Mouse (Mus musculus) embryonic facial prominence, embryonic 11.5 days (tissue): ENCODE data around the gene Slc27a4. TPM values are rescaled to one million over a fixed set of nuclear protein-coding genes. Genes with fewer than 3 reads are reported as not detected.
"Not testable (repeated sequence)": the region's sequence is repeated elsewhere in the genome, so short reads cannot be mapped to it uniquely, and the experiment has no call there.

Experiments
- ATAC-seq: fragments of 200-750 bp; cut with Nextera tagmentation; replicated peaks from 2 replicates; pipeline ENCODE4 v1.8.0; 2017; ENCODE audit warnings: low read depth; ENCODE audit not compliant: insufficient number of reproducible peaks, low FRiP score, low TSS enrichment
- DNase-seq: peaks from one replicate; pipeline ENCODE4 v3.0.0-alpha.2; 2015; ENCODE audit warnings: low spot score
- H3K27ac ChIP-seq: fragments of 300-500 bp; sonication (generic); replicated peaks from 2 replicates; pipeline ENCODE4 v1.5.1; 2014; ENCODE audit warnings: mild to moderate bottlenecking, low read depth, low read length, control low read depth
- H3K27me3 ChIP-seq: fragments of 300-500 bp; sonication (generic); 2 replicates; pipeline ENCODE4 v1.6.1; 2014; ENCODE audit warnings: mild to moderate bottlenecking, low read length, moderate library complexity, mixed read lengths; ENCODE audit not compliant: control insufficient read depth, insufficient read depth
- H3K36me3 ChIP-seq: fragments of 300-500 bp; sonication (generic); replicated peaks from 2 replicates; pipeline ENCODE4 v1.6.1; 2014; ENCODE audit warnings: low read depth, mild to moderate bottlenecking, low read length, moderate library complexity, mixed read lengths; ENCODE audit not compliant: control insufficient read depth, insufficient read depth
- H3K4me1 ChIP-seq: fragments of 300-500 bp; sonication (generic); 2 replicates; pipeline ENCODE4 v1.6.1; 2014; ENCODE audit warnings: low read length, mixed read lengths; ENCODE audit not compliant: control insufficient read depth, insufficient read depth
- H3K4me2 ChIP-seq: fragments of 300-500 bp; sonication (generic); 2 replicates; pipeline ENCODE4 v1.6.1; 2014; ENCODE audit warnings: low read depth, mild to moderate bottlenecking, control low read depth, low read length, moderate library complexity
- H3K4me3 ChIP-seq: fragments of 300-500 bp; sonication (generic); 2 replicates; pipeline ENCODE4 v1.5.1; 2014; ENCODE audit warnings: low read depth, low read length, control low read depth
- H3K9ac ChIP-seq: fragments of 300-500 bp; sonication (generic); replicated peaks from 2 replicates; pipeline ENCODE4 v1.6.1; 2014; ENCODE audit warnings: mild to moderate bottlenecking, control low read depth, low read length
- H3K9me3 ChIP-seq: fragments of 300-500 bp; sonication (generic); replicated peaks from 2 replicates; pipeline ENCODE4 v1.6.1; 2016; ENCODE audit warnings: mild to moderate bottlenecking, low read length, inconsistent platforms, mixed read lengths; ENCODE audit not compliant: control insufficient read depth
- WGBS: fragments of 180-500 bp; shearing (Covaris S2); extraction: QIAGEN DNeasy Blood & Tissue Kit; methylation state at CpG from one replicate; pipeline ENCODE4 v1.1.7; 2014; 5-methylcytosine and 5-hydroxymethylcytosine counted together
- polyA plus RNA-seq: library from polyadenylated mRNA; unstranded; fragments of >200 nt; fragmentation: Nextera tagmentation; extraction: Ambion mirVana; gene quantifications from 2 replicates; pipeline ENCODE4 v1.2.1, GENCODE M21; 2014

Gene Slc27a4
- polyA plus RNA-seq, 1 experiment from 2014 or later: 11.0 TPM

DNA sequence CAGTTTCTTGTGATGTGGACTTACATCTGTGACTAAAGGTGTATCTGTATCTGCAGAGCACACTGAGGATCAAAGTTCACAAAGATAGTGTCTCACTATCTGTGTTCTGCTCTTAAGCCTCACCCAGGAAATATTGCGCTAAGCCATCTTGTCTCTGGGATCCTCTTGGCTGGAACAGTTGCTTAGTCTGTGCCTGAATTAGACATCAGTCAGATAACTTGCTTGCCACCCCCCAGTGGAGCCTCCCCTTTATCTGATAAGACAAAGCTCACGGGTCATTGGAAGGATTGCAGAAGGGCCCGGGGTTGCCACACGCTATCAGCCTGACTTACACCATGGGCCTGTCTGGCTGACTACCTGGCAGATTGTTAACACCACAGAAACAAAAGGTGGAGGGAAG, 29.1 kb upstream of the Slc27a4 start:
- DNase-seq (no peak), ATAC-seq (no peak)
- Histone ChIP-seq H3K27ac (no peak overlapping the region), H3K9me3 (no peaks in the 10 kb centered on the region), H3K4me1 (no peaks in the 10 kb centered on the region), H3K9ac (no peak overlapping the region), H3K27me3 (no peaks in the 10 kb centered on the region), H3K4me3 (no peak overlapping the region), H3K36me3 (peaks cover 8% of the 10 kb centered on the region), H3K4me2 (no peak overlapping the region)
- 97% methylated on average over 4 of the region's 4 CpGs for WGBS

GRCm38 (mm10) chr2:29781256-29781655, 21.2 kb upstream of the Slc27a4 start:
- WGBS: 94% methylated on average over 2 of the region's 2 CpGs
- H3K4me1 ChIP-seq, DNase-seq, H3K9ac ChIP-seq, H3K27ac ChIP-seq, H3K4me2 ChIP-seq, ATAC-seq, H3K4me3 ChIP-seq, H3K27me3 ChIP-seq, H3K9me3 ChIP-seq: not testable (repeated sequence)
- H3K36me3 ChIP-seq: peaks cover 36% of the 10 kb centered on the region

GRCm38 (mm10) chr2:29784290-29784689, 18.1 kb upstream of the Slc27a4 start:
- no peak for ATAC-seq
- H3K27ac ChIP-seq: no peak overlapping the region
- no peak overlapping the region for H3K9ac ChIP-seq
- peaks cover 26% of the 10 kb centered on the region for H3K36me3 ChIP-seq
- 68% methylated on average over 4 of the region's 4 CpGs for WGBS
- H3K4me1 ChIP-seq: no peaks in the 10 kb centered on the region; the same call in 1 of the 2 replicates
- no peaks in the 10 kb centered on the region for H3K27me3 ChIP-seq
- no peak overlapping the region for H3K4me2 ChIP-seq
- H3K9me3 ChIP-seq: no peaks in the 10 kb centered on the region
- no peak for DNase-seq
- H3K4me3 ChIP-seq: no peak overlapping the region

DNA sequence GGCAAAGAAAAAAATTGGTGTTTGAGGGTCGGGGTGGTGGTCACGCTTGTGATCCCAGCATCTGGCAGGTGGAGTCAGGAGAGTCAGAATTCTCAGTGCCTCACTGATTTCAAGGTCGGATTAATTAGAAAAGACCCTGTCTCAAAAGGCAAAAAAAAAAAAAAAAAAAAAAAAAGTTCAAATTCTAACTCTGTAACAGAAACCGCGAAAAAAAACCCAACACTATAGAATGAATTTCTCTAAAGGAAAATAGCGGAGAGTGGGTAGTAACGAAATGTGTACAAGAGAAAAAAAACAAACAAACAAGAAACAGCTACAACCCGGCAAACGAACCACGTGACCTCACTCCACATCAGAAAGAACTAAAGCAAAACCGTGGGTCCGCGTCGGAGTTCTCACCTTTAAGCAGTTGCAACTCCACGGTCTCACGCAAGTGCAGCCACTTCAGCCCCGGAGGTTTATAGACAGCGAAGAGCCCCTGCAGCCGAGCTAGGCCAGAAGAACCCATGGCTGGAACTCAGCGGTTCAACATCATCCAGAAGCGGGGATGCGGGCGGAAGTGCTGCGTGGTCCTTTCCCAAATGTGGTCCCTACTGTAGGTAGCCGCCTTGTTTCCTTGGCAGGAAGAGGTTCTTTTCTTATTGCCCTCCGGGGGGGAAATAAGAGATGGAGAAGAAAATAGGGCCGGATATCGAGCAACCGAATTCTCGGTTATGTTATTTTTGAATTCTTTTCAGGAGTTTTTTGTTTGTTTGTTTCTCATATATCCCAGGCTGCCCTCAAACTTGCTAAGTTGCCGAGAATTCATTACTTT, 15.1 kb upstream of the Slc27a4 start, which contains the start of gene Coq4:
Coq4 (plus strand) TSS at position 390 of the 814 bp plus-strand sequence.
- peak within 1 kb of the TSS; percentile 75 for H3K4me2 ChIP-seq
- H3K9ac ChIP-seq: peak within 1 kb of the TSS; percentile 81
- DNase-seq (peak; percentile 97), ATAC-seq (peak; percentile 77)
- no peaks in the 10 kb centered on the region; the same call in 1 of the 2 replicates for H3K4me1 ChIP-seq
- H3K27ac ChIP-seq: 0 out of 2 replicates have a peak within 1 kb of the TSS, but pooled peaks have one; percentile 8
- no peaks in the 10 kb centered on the region for H3K9me3 ChIP-seq
- H3K4me3 ChIP-seq: peak within 1 kb of the TSS; percentile 84
- no peaks in the 10 kb centered on the region for H3K27me3 ChIP-seq
- H3K36me3 ChIP-seq: peaks cover 15% of the 10 kb centered on the region
- WGBS: 2% methylated on average over 31 of the region's 31 CpGs

GRCm38 (mm10) chr2:29787937-29788681, 14.3 kb upstream of the Slc27a4 start, which contains the start of gene Trub2:
Gene Trub2 (minus strand): TSS chr2:29788502.
- peak within 1 kb of the TSS; percentile 81 for H3K9ac ChIP-seq
- peaks cover 13% of the 10 kb centered on the region for H3K36me3 ChIP-seq
- no peaks in the 10 kb centered on the region for H3K27me3 ChIP-seq
- peak; percentile 81 for DNase-seq
- no peaks in the 10 kb centered on the region for H3K9me3 ChIP-seq
- WGBS: under 1% methylated on average over 45 of the region's 45 CpGs
- H3K27ac ChIP-seq: 0 out of 2 replicates have a peak within 1 kb of the TSS, but pooled peaks have one; percentile 8
- H3K4me1 ChIP-seq: no peaks in the 10 kb centered on the region; the same call in 1 of the 2 replicates
- H3K4me2 ChIP-seq: peak within 1 kb of the TSS; percentile 75
- H3K4me3 ChIP-seq: peak within 1 kb of the TSS; percentile 84
- ATAC-seq: peak; percentile 87

- Histone ChIP-seq H3K4me3 (no peak overlapping the region), H3K9ac (no peak overlapping the region), H3K27me3 (no peaks in the 10 kb centered on the region), H3K27ac (no peak overlapping the region), H3K9me3 (no peaks in the 10 kb centered on the region), H3K36me3 (no peaks in the 10 kb centered on the region), H3K4me1 (no peaks in the 10 kb centered on the region), H3K4me2 (no peak overlapping the region)
- 94% methylated on average over 2 of the region's 2 CpGs for WGBS
- ATAC-seq (no peak), DNase-seq (no peak)
Observed at GRCm38 (mm10) chr2:29792772-29793487, 9.5 kb upstream of the Slc27a4 start.

DNA sequence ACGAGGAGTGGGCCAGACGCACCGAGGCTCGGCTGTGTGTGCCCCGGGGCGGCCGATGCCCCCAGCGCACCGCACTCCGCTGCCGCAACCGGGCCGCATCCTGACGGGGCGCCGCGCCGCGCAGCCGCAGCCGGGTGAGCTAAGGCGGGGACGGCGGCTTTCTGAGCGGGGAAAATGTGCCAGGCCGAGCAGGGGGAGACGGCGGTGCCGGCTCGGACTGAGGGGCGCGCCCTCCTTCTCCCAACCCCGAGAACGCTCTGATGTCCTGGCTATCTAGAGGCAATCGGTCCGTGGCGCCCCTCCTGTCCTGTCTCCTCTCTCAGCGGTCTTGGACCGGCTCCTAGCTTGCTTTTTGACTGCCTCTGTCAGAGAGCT, 380 bp downstream of the Slc27a4 start:
- Histone ChIP-seq H3K27me3 (no peaks in the 10 kb centered on the region), H3K9ac (peak overlapping the region; percentile 86), H3K27ac (0 out of 2 replicates have a peak overlapping the region, but pooled peaks have one; percentile 13), H3K4me3 (peak overlapping the region; percentile 84), H3K9me3 (no peaks in the 10 kb centered on the region), H3K4me2 (peak overlapping the region; percentile 87), H3K36me3 (no peaks in the 10 kb centered on the region), H3K4me1 (no peaks in the 10 kb centered on the region; the same call in 1 of the 2 replicates)
- WGBS: 0% methylated on average over 36 of the region's 39 CpGs
- DNase-seq (peak; percentile 37), ATAC-seq (peak; percentile 30; the same call in 1 of the 2 replicates)
